Mouse (Mus musculus): ENCODE measurements around the gene Dnah3.

GRCm38 (mm10) chr7:119997066-119997465, 98.0 kb downstream of the Dnah3 start:
- TF ChIP-seq CTCF (IDR thresholded peaks at IDR 0.05; ENCODE audit: low read depth, low read length) (no peak), POLR2A (IDR thresholded peaks at IDR 0.05; ENCODE audit: borderline replicate concordance, low read depth, low read length) (no peak)
